Mouse (Mus musculus) cerebellum, adult 2 months (tissue): ENCODE results near the gene Ndufa8. TPM values are rescaled to one million over a fixed set of nuclear protein-coding genes. Genes with fewer than 3 reads are reported as not detected.

Experiments
- DNase-seq, 2 experiments: peaks; one replicate each; pipeline ENCODE4 v3.0.0; 2021
- H3K27ac ChIP-seq: fragments of 200-500 bp; 2 replicates; pipeline ENCODE4 v1.5.1; 2012; ENCODE audit warnings: low read length, control low read depth, inconsistent platforms; ENCODE audit not compliant: insufficient read depth
- H3K27me3 ChIP-seq: fragments of 200-500 bp; 2 replicates; pipeline ENCODE4 v1.6.1; 2012; ENCODE audit warnings: inconsistent platforms, mild to moderate bottlenecking, low read length, moderate library complexity; ENCODE audit not compliant: control insufficient read depth, insufficient read depth
- H3K4me1 ChIP-seq: fragments of 200-500 bp; 2 replicates; pipeline ENCODE4 v1.6.1; 2011; ENCODE audit warnings: low read length; ENCODE audit not compliant: control insufficient read depth, insufficient read depth
- H3K4me3 ChIP-seq: fragments of 200-500 bp; replicated peaks from 2 replicates; pipeline ENCODE3; 2011; ENCODE audit warnings: mild to moderate bottlenecking, low read depth, low read length, control low read depth; ENCODE audit not compliant: insufficient read depth
- CTCF ChIP-seq: fragments of 200-500 bp; IDR thresholded peaks from 2 replicates; pipeline ENCODE4 v1.5.1; 2011; ENCODE audit warnings: low read depth, mild to moderate bottlenecking, control low read depth, low read length, moderate library complexity, borderline replicate concordance; ENCODE audit not compliant: insufficient read depth
- POLR2A ChIP-seq: fragments of 200-500 bp; IDR thresholded peaks from 2 replicates; pipeline ENCODE4 v1.6.1; 2011; ENCODE audit warnings: low read length, control low read depth, borderline replicate concordance; ENCODE audit not compliant: insufficient read depth
- WGBS: fragments of 180-500 bp; shearing (Covaris S2); methylation state at CpG from one replicate; pipeline ENCODE4 v1.1.7; 2018; 5-methylcytosine and 5-hydroxymethylcytosine counted together
- polyA plus RNA-seq: library from polyadenylated mRNA; depleted of rRNA; stranded (reverse); fragments of >200 nt; gene quantifications from 2 replicates; pipeline ENCODE4 v1.2.3, GENCODE M21; 2012; rRNA removed

Gene Ndufa8
- polyA plus RNA-seq: 241 and 249 TPM in 2 replicates

DNA sequence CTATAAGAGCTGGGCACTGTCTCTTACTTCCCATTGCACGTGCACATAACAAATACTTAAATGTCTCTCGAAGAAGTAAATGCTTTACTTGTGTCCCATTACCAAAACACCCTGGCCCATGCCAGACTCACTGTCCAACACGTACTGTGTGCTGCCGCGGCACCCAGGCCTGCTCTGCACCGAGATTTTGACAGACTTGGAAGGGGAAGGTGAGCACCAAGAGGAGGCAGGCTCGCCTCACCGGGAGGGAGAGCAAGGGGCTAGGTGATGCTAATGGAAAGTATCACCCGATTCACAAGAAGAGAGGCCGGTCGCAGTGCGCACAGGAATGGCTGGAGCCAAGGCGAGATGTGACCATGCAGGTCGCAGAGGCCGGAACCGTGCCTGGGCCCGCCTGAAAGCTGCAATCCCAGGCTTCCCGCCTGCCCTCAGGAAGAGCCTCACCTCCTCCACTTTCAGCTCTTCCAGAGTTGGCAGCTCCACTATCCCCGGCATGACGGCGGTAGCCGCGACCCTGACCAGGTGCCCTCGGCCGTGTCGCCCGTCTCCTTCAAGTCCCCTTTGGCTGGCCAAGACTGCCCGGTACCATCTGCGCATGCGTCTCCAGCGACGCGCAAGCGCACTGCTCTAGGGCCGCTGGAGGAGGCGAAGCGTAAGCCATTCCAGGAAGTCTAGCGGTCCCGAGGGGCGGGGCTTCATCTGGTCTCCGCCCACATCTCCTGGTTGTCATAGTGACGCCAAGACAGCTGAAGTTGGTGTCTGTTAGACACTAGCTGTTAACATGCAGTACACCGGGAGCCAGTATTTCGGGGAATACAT is at the start of gene Ndufa8, which contains the start of gene Morn5:
Gene Ndufa8 (minus strand): TSS at position 659 of the 819 bp plus-strand sequence.
Gene Morn5 (plus strand): TSS at position 711 of the 819 bp plus-strand sequence.
- no peaks in the 10 kb centered on the region for H3K27me3 ChIP-seq
- peak; percentile 98 to 99 for DNase-seq
- H3K4me1 ChIP-seq: peaks cover 12% of the 10 kb centered on the region; the same call in 1 of the 2 replicates
- H3K27ac ChIP-seq: peak within 1 kb of the TSS; percentile 69
- H3K4me3 ChIP-seq: peak within 1 kb of the TSS; percentile 85
- TF ChIP-seq POLR2A (peak; percentile 95), CTCF (no peak)
- WGBS: under 1% methylated on average over 44 of the region's 44 CpGs

DNA sequence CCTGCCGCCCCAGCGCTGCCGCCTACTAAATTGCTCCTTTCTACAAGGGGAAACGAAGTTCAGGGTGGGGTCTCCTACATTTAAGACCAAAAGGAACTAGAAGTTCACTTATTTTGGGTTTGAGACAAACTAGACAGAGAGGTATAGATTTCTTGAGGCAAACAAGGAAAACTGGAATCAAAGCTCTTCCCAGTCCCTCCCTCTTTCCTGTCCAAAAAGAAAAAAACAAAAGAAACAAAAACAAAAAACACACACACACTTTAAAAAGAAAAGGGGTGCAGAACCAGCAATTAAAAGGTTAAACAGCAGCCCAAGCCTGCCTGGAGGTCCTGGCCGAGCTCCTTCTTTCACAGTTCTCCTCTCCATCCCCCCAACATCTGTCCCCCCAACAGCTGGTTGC is 48.8 kb upstream of the Ndufa8 start:
- 27% methylated on average over 5 of the region's 5 CpGs for WGBS
- no peak for DNase-seq
- H3K4me3 ChIP-seq: no peak overlapping the region
- H3K4me1 ChIP-seq: no peaks in the 10 kb centered on the region
- TF ChIP-seq POLR2A: no peak
- no peak for TF ChIP-seq CTCF
- peaks cover 8% of the 10 kb centered on the region; the same call in 1 of the 2 replicates for H3K27me3 ChIP-seq
- no peak overlapping the region for H3K27ac ChIP-seq

DNA sequence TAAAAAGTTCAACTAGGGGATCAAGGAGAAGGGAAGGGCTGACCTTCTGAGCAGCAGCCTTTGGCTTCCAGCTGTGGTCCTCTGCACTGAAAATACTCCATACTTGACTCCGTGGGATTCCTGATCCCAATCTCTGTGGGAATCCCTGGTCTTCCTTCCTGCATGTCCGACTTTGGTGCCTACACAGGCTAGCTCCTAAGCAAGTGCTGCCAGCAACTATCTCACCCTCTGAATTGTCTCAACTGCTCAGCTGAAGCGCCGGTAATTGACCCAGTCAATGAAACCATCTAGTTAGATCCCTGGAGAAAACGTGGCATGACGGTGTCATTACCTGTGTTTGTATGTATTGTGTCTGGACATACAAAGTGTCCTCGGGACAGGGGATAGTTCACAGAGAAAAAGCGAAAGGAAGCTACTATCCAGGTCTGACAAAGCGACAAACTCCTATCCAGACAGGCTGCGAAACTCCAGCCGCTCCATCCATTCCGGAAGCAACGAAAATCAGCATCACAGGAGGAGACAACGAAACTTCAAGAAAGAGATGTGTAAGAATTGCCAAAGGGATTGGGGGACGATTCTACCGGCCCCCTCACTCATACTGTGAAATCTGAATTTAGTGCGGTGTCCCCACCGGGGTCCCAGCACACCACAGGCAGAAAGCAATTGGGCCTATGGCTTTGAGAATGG is 48.1 kb upstream of the Ndufa8 start:
- no peak for TF ChIP-seq CTCF
- no peak for TF ChIP-seq POLR2A
- 9% methylated on average over 18 of the region's 18 CpGs for WGBS
- H3K27ac ChIP-seq: no peak overlapping the region
- peak in 1 of 2 experiments; percentile 10 for DNase-seq
- peaks cover 6% of the 10 kb centered on the region; the same call in 1 of the 2 replicates for H3K27me3 ChIP-seq
- H3K4me1 ChIP-seq: no peaks in the 10 kb centered on the region
- no peak overlapping the region for H3K4me3 ChIP-seq

DNA sequence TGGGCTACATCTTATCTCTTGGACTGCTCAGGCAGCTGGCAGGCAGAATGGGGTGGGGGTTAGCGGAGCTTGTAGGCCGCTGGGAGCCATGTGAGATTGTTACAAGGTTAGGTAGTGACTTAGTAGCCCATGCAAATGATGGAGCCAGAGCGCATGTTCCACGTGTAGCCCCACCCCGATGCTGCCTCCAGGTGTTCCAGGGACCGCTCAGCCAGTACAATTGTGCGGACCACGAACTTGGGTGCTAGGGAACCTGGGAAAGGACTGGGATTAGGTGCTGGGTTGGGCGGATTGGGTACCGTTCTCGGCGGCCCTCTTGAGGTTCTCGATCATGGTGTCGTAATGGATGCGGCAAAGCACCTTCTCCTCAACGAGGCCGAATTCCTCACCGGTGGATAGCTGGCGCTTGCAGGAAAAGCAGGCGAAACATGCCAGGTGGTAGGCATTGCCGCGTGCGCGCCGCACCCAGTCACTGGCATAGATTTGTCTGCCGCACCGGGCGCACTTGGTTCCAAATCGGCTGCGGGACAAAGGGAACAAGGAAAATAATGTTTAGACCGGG is 44.8 kb upstream of the Ndufa8 start:
- 8% methylated on average over 31 of the region's 31 CpGs for WGBS
- TF ChIP-seq CTCF (no peak), POLR2A (no peak)
- Histone ChIP-seq H3K4me3 (no peak overlapping the region), H3K27me3 (peaks cover 7% of the 10 kb centered on the region; the same call in 1 of the 2 replicates), H3K4me1 (no peaks in the 10 kb centered on the region), H3K27ac (no peak overlapping the region)
- DNase-seq: no peak

DNA sequence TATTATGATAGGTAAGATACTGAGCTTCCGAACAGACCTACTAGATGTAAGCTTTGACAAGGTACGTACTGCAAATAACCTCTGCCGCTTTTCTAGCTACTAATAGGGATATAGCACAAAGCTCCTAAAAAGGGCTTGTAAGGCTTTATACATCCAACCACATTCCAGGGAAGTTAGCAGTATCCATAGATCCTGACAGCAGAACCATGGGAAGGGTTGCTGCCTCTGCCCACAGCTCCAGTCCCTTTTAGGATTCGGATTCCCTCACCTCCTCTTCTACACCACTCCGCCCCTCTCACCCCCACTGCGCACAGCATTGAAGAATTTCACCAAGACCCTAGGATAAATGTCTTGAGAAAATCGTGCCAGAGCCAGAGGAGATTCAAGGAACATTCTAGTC is 44.1 kb upstream of the Ndufa8 start:
- DNase-seq: no peak
- Histone ChIP-seq H3K27ac (no peak overlapping the region), H3K4me3 (no peak overlapping the region), H3K4me1 (no peaks in the 10 kb centered on the region), H3K27me3 (peaks cover 7% of the 10 kb centered on the region; the same call in 1 of the 2 replicates)
- TF ChIP-seq CTCF (no peak), POLR2A (no peak)
- 32% methylated on average over 7 of the region's 7 CpGs for WGBS

DNA sequence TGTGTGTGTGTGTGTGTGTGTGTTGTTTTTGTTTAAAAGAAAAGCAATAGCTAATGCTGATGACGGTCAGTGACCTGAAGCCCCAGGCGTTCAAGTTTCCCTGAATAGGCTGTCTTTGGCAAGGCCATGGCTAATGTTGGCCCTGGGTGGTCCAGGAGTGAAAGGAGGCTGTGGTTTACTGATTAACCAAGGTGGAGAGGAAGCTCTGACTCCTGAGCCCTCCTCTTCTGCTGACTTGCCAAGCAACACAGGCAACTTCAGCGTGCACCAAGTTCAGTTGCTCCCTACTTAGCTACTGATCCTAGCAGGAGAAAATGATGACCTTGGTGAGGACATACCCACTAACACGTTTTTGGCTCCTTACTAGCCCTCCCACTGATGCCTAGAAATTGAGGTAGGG is 43.5 kb upstream of the Ndufa8 start:
- Histone ChIP-seq H3K4me1 (no peaks in the 10 kb centered on the region), H3K4me3 (no peak overlapping the region), H3K27ac (no peak overlapping the region), H3K27me3 (peaks cover 5% of the 10 kb centered on the region; the same call in 1 of the 2 replicates)
- no peak for DNase-seq
- 19% methylated on average over 4 of the region's 4 CpGs for WGBS
- TF ChIP-seq CTCF (no peak), POLR2A (no peak)

DNA sequence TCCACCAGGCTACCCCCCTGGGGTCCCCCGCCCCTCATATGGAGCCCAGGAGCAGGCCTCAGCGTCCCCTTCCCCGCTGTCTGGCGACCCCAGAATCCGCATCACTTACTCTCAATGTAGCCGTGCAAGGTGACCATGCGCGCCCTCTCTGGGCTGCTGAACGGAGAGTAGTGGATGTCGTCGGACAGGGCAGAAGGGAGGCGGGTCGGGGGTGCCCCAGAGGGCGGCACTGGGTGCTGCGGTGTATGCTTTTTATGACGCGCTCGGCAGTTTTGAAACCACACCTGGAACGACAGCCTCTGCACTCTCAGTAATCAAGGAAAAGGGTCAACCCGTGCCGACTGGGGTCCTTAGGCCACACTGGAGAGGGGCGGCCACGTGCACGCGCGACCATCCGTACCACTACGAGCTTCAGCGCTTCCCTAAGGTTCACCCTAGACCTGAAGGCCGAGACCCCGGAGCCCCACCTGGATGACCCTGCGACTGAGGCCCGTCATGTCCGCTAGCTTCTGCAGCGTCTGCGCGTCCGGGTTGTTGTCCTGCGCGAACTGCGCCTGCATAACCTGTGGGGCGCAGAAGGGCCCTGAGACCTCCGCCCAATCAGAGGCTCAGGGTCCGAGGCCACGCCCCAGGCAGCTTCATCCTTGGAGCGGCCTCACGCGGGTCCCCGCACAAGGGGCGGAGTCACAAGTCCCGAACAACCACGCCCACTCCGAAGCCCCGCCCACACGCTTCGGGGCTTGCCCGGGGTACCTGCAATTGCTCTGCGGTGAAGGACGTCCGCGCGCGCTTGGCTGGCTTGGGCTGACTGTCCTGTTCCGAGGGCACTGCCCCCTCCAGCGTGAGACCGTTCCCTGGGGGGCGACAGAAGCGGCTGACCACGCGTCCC is 41.9 kb upstream of the Ndufa8 start:
- H3K4me3 ChIP-seq: no peak overlapping the region
- peaks cover 1% of the 10 kb centered on the region; the same call in 1 of the 2 replicates for H3K27me3 ChIP-seq
- TF ChIP-seq POLR2A (no peak), CTCF (no peak)
- DNase-seq: peak; percentile 10 to 16
- WGBS: 3% methylated on average over 70 of the region's 70 CpGs
- H3K27ac ChIP-seq: no peak overlapping the region
- H3K4me1 ChIP-seq: no peaks in the 10 kb centered on the region

DNA sequence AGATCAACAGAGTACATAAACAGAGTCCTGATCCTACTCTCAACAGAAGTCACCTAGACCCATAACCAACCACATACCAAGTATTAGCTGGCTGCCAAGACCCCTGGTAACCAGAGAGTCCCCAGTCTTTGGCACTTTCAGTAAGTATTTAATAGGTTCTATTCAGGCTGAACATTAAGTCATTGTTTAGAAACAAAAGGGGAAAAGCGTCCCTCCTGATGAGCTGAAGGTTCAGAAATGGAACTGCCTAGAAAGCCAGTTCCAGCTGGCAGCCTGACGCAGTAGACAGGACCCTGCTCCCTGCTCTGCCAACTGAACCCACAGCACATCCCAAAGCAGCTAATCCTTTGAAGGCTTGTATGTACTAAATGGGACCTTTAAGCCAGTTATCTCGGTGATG is 40.0 kb upstream of the Ndufa8 start:
- TF ChIP-seq CTCF: no peak
- TF ChIP-seq POLR2A: no peak
- WGBS: 33% methylated on average over 3 of the region's 3 CpGs
- Histone ChIP-seq H3K27me3 (peaks cover 1% of the 10 kb centered on the region; the same call in 1 of the 2 replicates), H3K27ac (no peak overlapping the region), H3K4me1 (no peaks in the 10 kb centered on the region), H3K4me3 (no peak overlapping the region)
- no peak for DNase-seq
